Mouse (Mus musculus) megakaryocyte, embryonic 14.5 days (primary cell): ENCODE data around the gene Ttc4.

ENCODE experiments used
- FLI1 ChIP-seq: IDR thresholded peaks from 2 replicates; pipeline ENCODE4 v1.6.1; 2012; ENCODE audit warnings: low read length, inconsistent platforms, mixed read lengths
- GATA1 ChIP-seq: IDR thresholded peaks from 3 replicates; pipeline ENCODE4 v1.6.1; 2012; ENCODE audit warnings: mixed read lengths, low read length, inconsistent platforms, borderline replicate concordance

DNA sequence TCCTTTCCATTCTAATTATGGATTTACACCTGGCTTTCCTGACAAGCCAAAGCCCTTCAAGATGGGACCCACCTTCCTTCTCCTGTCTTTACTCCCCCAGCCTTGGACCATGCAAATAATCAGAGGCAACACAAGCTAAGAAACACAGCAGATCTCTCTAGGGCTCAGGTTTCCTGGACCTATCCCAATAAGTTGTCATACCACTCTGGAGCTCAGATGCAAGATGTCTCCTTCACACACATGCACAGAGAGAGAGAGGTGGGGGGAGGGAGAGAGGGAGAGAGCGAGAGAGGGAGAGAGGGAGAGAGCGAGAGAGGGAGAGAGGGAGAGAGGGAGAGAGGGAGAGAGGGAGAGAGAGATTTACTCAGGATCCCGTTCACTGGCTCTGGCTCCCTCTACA is 46.4 kb downstream of the Ttc4 start:
- no peak for TF ChIP-seq GATA1
- no peak for TF ChIP-seq FLI1
